Mouse (Mus musculus) bone marrow macrophage, adult 2 months (primary cell): ENCODE measurements around the gene Tspan3.

ENCODE experiments used
- CTCF ChIP-seq: IDR thresholded peaks from 2 replicates; pipeline ENCODE4 v1.5.1; 2012; ENCODE audit warnings: low read depth, mild to moderate bottlenecking, low read length, moderate library complexity
- POLR2A ChIP-seq: IDR thresholded peaks from 2 replicates; pipeline ENCODE4 v1.6.1; 2012; ENCODE audit warnings: mild to moderate bottlenecking, low read depth, low read length, borderline replicate concordance

GRCm38 (mm10) chr9:56124561-56124960 lies 40.7 kb downstream of the Tspan3 start:
- no peak for TF ChIP-seq POLR2A
- no peak for TF ChIP-seq CTCF
